Mouse (Mus musculus) C2C12 (cell line): ENCODE results near the gene Vnn1.

Source experiments
- CTCF ChIP-seq: IDR thresholded peaks from one replicate; pipeline ENCODE4 v1.5.1; 2011; ENCODE audit not compliant: control insufficient read depth, insufficient read depth, insufficient read length
- FOSL1 ChIP-seq: IDR thresholded peaks from one replicate; pipeline ENCODE4 v1.8.0; 2011; ENCODE audit warnings: mild to moderate bottlenecking, low read length; ENCODE audit not compliant: poor library complexity, insufficient read depth, severe bottlenecking
- MAX ChIP-seq: IDR thresholded peaks from one replicate; pipeline ENCODE4 v1.6.1; 2011; ENCODE audit warnings: mild to moderate bottlenecking, control low read depth
- MYOD1 ChIP-seq: IDR thresholded peaks from one replicate; pipeline ENCODE4 v1.6.1; 2011; ENCODE audit warnings: low read depth; ENCODE audit not compliant: control insufficient read depth, insufficient read length
- USF1 ChIP-seq: IDR thresholded peaks from one replicate; pipeline ENCODE4 v1.6.1; 2011; ENCODE audit warnings: low read depth, mild to moderate bottlenecking, control low read depth, moderate library complexity

DNA sequence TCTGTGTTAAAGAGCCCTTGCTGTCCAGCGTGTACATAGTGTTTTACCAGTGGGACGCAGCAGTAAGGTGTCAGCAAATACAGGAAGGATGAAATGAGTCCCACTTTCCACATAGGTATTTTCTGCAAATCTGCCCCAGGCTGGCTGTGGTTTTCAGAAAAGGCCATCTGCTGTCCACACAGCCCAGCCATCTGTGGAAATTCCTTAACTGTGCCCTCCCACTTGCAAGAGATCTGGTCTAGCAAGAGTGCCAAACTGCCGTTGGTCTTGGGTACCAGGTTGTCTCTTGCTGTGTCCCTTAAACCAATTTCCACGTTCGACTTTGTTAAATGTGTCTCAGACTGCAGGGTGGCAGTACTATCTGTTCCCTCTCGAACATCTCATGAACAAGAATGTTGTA lies 57.2 kb downstream of the Vnn1 start:
- TF ChIP-seq CTCF (no peak), MAX (no peak), MYOD1 (no peak), USF1 (no peak), FOSL1 (no peak)
